Mouse (Mus musculus) cortical plate, adult 2 months (tissue): ENCODE results near the gene Arid1b.

Source experiments
- CTCF ChIP-seq: fragments of 200-500 bp; IDR thresholded peaks from 2 replicates; pipeline ENCODE4 v1.5.1; 2011; ENCODE audit warnings: mild to moderate bottlenecking, control low read depth, low read length; ENCODE audit not compliant: insufficient read depth; ENCODE audit errors: extremely low read depth
- POLR2A ChIP-seq: fragments of 200-500 bp; IDR thresholded peaks from 2 replicates; pipeline ENCODE4 v1.6.1; 2011; ENCODE audit warnings: mild to moderate bottlenecking, low read length, control low read depth; ENCODE audit not compliant: insufficient read depth; ENCODE audit errors: extremely low read depth

- no peak for TF ChIP-seq CTCF
- no peak for TF ChIP-seq POLR2A
Observed at GRCm38 (mm10) chr17:5246688-5247087, 252.6 kb downstream of the Arid1b start.
